Mouse (Mus musculus): Measurements from ENCODE around the gene Nemp1. TPM values are rescaled to one million over a fixed set of nuclear protein-coding genes. Genes with fewer than 3 reads are reported as not detected.
A peak's percentile ranks its signal among the peaks of the same experiment; 100 is the strongest.

Gene Nemp1
- polyA plus RNA-seq, 1 experiment, result 58.1 TPM

GRCm38 (mm10) chr10:127668093-127669050, 1.7 kb downstream of the Nemp1 start, which contains the start of gene Nab2:
Gene Nab2 (minus strand): TSS chr10:127668568.
- TF ChIP-seq CTCF (IDR thresholded peaks at IDR 0.05; ENCODE audit: control insufficient read depth, insufficient read depth, insufficient replicate concordance, low read depth, low read length) (no peak), POLR2A (IDR thresholded peaks at IDR 0.05; ENCODE audit: control insufficient read depth, low read depth, low read length) (0 out of 2 replicates have a peak, but pooled peaks have one; percentile 24)
- no peaks in the 10 kb centered on the region for H3K27me3 ChIP-seq (ENCODE audit: control insufficient read depth, insufficient read depth, low read length)
- peak within 1 kb of the TSS; percentile 94 for H3K27ac ChIP-seq (ENCODE audit: control insufficient read depth, insufficient read depth, low read depth, low read length)
- no peaks in the 10 kb centered on the region for H3K36me3 ChIP-seq (ENCODE audit: control insufficient read depth, insufficient read depth, low read length)
- H3K4me1 ChIP-seq (ENCODE audit: control insufficient read depth, insufficient read depth, low read length), result peaks cover 24% of the 10 kb centered on the region
- peak within 1 kb of the TSS; percentile 93 for H3K4me3 ChIP-seq (ENCODE audit: control insufficient read depth, low read depth, low read length)

DNA sequence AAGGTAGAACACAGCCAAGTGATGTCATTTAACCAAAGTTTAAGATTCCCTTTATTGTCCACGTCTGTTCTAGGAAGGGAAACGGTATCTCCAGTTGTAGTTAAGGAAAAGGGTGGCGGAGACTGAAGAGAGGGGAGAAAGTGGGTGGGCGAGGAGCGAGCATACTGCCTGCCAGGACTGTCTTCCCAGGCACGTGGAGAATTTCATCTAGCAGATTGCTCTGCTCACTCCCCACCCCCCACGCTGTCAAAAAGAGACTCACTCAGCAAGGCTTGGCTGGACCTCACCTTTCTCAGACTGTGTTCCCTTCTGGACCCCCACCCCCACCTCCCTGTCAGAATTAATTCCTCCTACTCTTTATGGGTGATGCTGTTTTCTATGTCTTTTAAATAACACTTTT, 2.5 kb downstream of the Nemp1 start:
- TF ChIP-seq POLR2A (IDR thresholded peaks at IDR 0.05; ENCODE audit: control insufficient read depth, low read depth, low read length), result no peak
- no peak for TF ChIP-seq CTCF (IDR thresholded peaks at IDR 0.05; ENCODE audit: control insufficient read depth, insufficient read depth, insufficient replicate concordance, low read depth, low read length)
- H3K4me1 ChIP-seq (ENCODE audit: control insufficient read depth, insufficient read depth, low read length), result peaks cover 24% of the 10 kb centered on the region
- peak overlapping the region; percentile 80 for H3K4me3 ChIP-seq (ENCODE audit: control insufficient read depth, low read depth, low read length)
- H3K27ac ChIP-seq (ENCODE audit: control insufficient read depth, insufficient read depth, low read depth, low read length), result peak overlapping the region; percentile 66
- H3K27me3 ChIP-seq (ENCODE audit: control insufficient read depth, insufficient read depth, low read length), result no peaks in the 10 kb centered on the region
- H3K36me3 ChIP-seq (ENCODE audit: control insufficient read depth, insufficient read depth, low read length), result no peaks in the 10 kb centered on the region

- Histone ChIP-seq H3K4me3 (ENCODE audit: control insufficient read depth, low read depth, low read length) (peak overlapping the region; percentile 20; the same call in 1 of the 2 replicates), H3K36me3 (ENCODE audit: control insufficient read depth, insufficient read depth, low read length) (no peaks in the 10 kb centered on the region), H3K4me1 (ENCODE audit: control insufficient read depth, insufficient read depth, low read length) (peaks cover 26% of the 10 kb centered on the region), H3K27ac (ENCODE audit: control insufficient read depth, insufficient read depth, low read depth, low read length) (no peak overlapping the region), H3K27me3 (ENCODE audit: control insufficient read depth, insufficient read depth, low read length) (no peaks in the 10 kb centered on the region)
- no peak for TF ChIP-seq CTCF (IDR thresholded peaks at IDR 0.05; ENCODE audit: control insufficient read depth, insufficient read depth, insufficient replicate concordance, low read depth, low read length)
- no peak for TF ChIP-seq POLR2A (IDR thresholded peaks at IDR 0.05; ENCODE audit: control insufficient read depth, low read depth, low read length)
Measured at GRCm38 (mm10) chr10:127670185-127670584, 3.5 kb downstream of the Nemp1 start.

GRCm38 (mm10) chr10:127671276-127671675, 4.6 kb downstream of the Nemp1 start:
- H3K4me3 ChIP-seq (ENCODE audit: control insufficient read depth, low read depth, low read length), result no peak overlapping the region
- TF ChIP-seq POLR2A (IDR thresholded peaks at IDR 0.05; ENCODE audit: control insufficient read depth, low read depth, low read length) (no peak), CTCF (IDR thresholded peaks at IDR 0.05; ENCODE audit: control insufficient read depth, insufficient read depth, insufficient replicate concordance, low read depth, low read length) (peak; percentile 65; the same call in 1 of the 2 replicates)
- H3K36me3 ChIP-seq (ENCODE audit: control insufficient read depth, insufficient read depth, low read length), result no peaks in the 10 kb centered on the region

GRCm38 (mm10) chr10:127674046-127674655, 7.5 kb downstream of the Nemp1 start:
- Histone ChIP-seq H3K4me1 (ENCODE audit: control insufficient read depth, insufficient read depth, low read length) (peaks cover 10% of the 10 kb centered on the region), H3K36me3 (ENCODE audit: control insufficient read depth, insufficient read depth, low read length) (peaks cover 3% of the 10 kb centered on the region; the same call in 1 of the 2 replicates)
- TF ChIP-seq CTCF (IDR thresholded peaks at IDR 0.05; ENCODE audit: control insufficient read depth, insufficient read depth, insufficient replicate concordance, low read depth, low read length) (no peak), POLR2A (IDR thresholded peaks at IDR 0.05; ENCODE audit: control insufficient read depth, low read depth, low read length) (no peak)

More at GRCm38 (mm10) chr10:127671276-127671675, 4.6 kb downstream of the Nemp1 start:
- Histone ChIP-seq H3K27ac (ENCODE audit: control insufficient read depth, insufficient read depth, low read depth, low read length) (no peak overlapping the region), H3K4me1 (ENCODE audit: control insufficient read depth, insufficient read depth, low read length) (peaks cover 22% of the 10 kb centered on the region), H3K27me3 (ENCODE audit: control insufficient read depth, insufficient read depth, low read length) (no peaks in the 10 kb centered on the region)

DNA sequence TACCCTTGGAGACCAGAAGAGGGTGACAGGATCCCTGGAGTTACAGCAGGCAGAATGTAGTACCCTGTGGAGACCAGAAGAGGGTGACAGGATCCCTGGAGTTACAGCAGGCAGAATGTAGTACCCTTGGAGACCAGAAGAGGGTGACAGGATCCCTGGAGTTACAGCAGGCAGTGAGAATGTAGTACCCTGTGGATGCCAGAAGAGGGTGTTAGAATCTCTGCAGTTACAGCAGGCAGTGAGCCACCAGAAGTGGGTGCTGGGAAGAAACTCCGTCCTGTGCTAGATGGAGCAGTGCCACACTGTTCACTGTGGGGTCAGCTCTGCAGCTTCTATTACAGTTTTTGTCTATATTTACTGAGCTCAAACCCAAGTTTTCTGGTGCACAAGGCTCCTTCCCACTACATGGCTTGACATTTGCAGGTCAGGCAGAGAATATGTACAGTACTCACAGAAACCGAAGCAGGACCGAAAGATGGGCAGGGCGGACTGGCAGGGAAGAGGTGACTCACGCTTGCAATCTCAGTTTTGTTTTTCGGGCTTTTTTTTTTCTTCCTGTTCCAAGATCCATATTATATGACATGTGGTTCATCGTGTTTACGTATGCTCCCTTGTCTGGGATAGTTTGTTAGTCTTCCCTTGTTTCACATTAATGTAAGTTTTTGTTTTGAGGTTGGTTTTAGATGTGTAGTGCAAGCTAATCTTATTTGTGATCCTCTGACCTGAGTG, 8.3 kb downstream of the Nemp1 start:
- TF ChIP-seq CTCF (IDR thresholded peaks at IDR 0.05; ENCODE audit: control insufficient read depth, insufficient read depth, insufficient replicate concordance, low read depth, low read length) (peak; percentile 68; the same call in 1 of the 2 replicates), POLR2A (IDR thresholded peaks at IDR 0.05; ENCODE audit: control insufficient read depth, low read depth, low read length) (no peak)
- Histone ChIP-seq H3K27me3 (ENCODE audit: control insufficient read depth, insufficient read depth, low read length) (no peaks in the 10 kb centered on the region), H3K36me3 (ENCODE audit: control insufficient read depth, insufficient read depth, low read length) (peaks cover 4% of the 10 kb centered on the region; the same call in 1 of the 2 replicates), H3K27ac (ENCODE audit: control insufficient read depth, insufficient read depth, low read depth, low read length) (peak overlapping the region; percentile 82), H3K4me3 (ENCODE audit: control insufficient read depth, low read depth, low read length) (peak overlapping the region; percentile 81), H3K4me1 (ENCODE audit: control insufficient read depth, insufficient read depth, low read length) (peaks cover 4% of the 10 kb centered on the region)

More at GRCm38 (mm10) chr10:127674046-127674655, 7.5 kb downstream of the Nemp1 start:
- Histone ChIP-seq H3K27me3 (ENCODE audit: control insufficient read depth, insufficient read depth, low read length) (no peaks in the 10 kb centered on the region), H3K27ac (ENCODE audit: control insufficient read depth, insufficient read depth, low read depth, low read length) (peak overlapping the region; percentile 49), H3K4me3 (ENCODE audit: control insufficient read depth, low read depth, low read length) (peak overlapping the region; percentile 75)

All from testis, adult 2 months (tissue).